Mouse (Mus musculus): ENCODE results near the gene Lzic. TPM values are rescaled to one million over a fixed set of nuclear protein-coding genes. Genes with fewer than 3 reads are reported as not detected.

The Lzic gene
- total and polyA plus RNA-seq, 3 experiments, result 25.0 to 26.2 TPM; not detected in 1

DNA sequence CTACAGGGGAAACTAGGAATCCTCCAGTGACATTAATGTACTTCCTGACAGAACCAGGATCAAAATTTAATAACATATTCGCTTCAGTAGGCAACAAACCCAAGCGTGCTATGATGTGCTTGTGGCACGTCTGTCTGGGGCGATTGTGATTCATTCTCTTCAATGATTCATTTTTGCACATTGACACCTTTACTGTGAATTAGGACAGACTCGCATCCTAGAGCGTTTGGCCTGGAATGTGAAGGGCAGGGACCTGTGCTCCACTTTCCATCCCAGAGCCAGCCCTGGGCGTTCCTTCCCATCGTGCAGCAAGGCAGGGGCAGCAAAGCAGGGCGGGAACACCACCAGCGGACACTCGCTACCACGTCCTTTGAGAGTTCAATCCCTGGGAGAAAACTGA, 57.4 kb downstream of the Lzic start:
- TF ChIP-seq BHLHE40 (IDR thresholded peaks at IDR 0.05; ENCODE audit: borderline replicate concordance, low read depth, low read length) (no peak), USF1 (IDR thresholded peaks at IDR 0.05; ENCODE audit: low read depth, low read length) (no peak), EP300 (IDR thresholded peaks at IDR 0.05; ENCODE audit: low read depth in 1 of 2, low read length in 2 of 2) (no peak), CHD1 (IDR thresholded peaks at IDR 0.05; ENCODE audit: low read depth, low read length) (no peak), NELFE (IDR thresholded peaks at IDR 0.05; ENCODE audit: low read depth, low read length) (no peak), MYB (IDR thresholded peaks at IDR 0.05; ENCODE audit: low read depth, low read length) (no peak), HCFC1 (IDR thresholded peaks at IDR 0.05; ENCODE audit: low read depth, low read length) (no peak), POLR2AphosphoS5 (IDR thresholded peaks at IDR 0.05; ENCODE audit: borderline replicate concordance, low read depth, low read length) (no peak), MAX (IDR thresholded peaks at IDR 0.05; ENCODE audit: low read length) (no peak), TCF12 (IDR thresholded peaks at IDR 0.05; ENCODE audit: low read depth, low read length) (no peak), RCOR1 (IDR thresholded peaks at IDR 0.05; ENCODE audit: low read depth, low read length) (no peak), JUND (IDR thresholded peaks at IDR 0.05; ENCODE audit: low read depth, low read length) (no peak), ELF1 (IDR thresholded peaks at IDR 0.05; ENCODE audit: low read depth, low read length) (no peak), ETS1 (IDR thresholded peaks at IDR 0.05; ENCODE audit: low read depth, low read length) (no peak), MYC (IDR thresholded peaks at IDR 0.05; ENCODE audit: low read depth, low read length) (no peak), CTCF (IDR thresholded peaks at IDR 0.05 in 2 of 3, conservative IDR thresholded peaks at IDR 0.05 in 1 of 3; ENCODE audit: control insufficient read depth in 1 of 3, insufficient read depth in 1 of 3, low read depth in 2 of 3, low read length in 3 of 3, poor library complexity in 1 of 3, severe bottlenecking in 1 of 3) (no peak), POLR2AphosphoS2 (IDR thresholded peaks at IDR 0.05; ENCODE audit: low read length) (no peak), ZC3H11A (IDR thresholded peaks at IDR 0.05; ENCODE audit: low read depth, low read length) (no peak), TBP (IDR thresholded peaks at IDR 0.05; ENCODE audit: low read depth, low read length) (no peak), MAFK (IDR thresholded peaks at IDR 0.05; ENCODE audit: borderline replicate concordance, low read depth, low read length) (no peak)
- no peak for DNase-seq (ENCODE audit: low read depth, low spot score)
- Histone ChIP-seq H3K4me3 (ENCODE audit: control insufficient read depth in 1 of 2, insufficient read depth in 1 of 2, low read depth in 2 of 2, low read length in 2 of 2) (no peak overlapping the region), H3K79me2 (ENCODE audit: control insufficient read depth, insufficient read depth, low read length, poor library complexity) (no peaks in the 10 kb centered on the region), H3K9ac (ENCODE audit: control insufficient read depth, low read depth, low read length, poor library complexity, severe bottlenecking) (no peak overlapping the region), H3K27ac (ENCODE audit: control insufficient read depth, low read depth, low read length) (no peak overlapping the region), H3K4me1 (ENCODE audit: control insufficient read depth in 1 of 2, insufficient read depth in 2 of 2, low read length in 2 of 2) (no peaks in the 10 kb centered on the region), H3K36me3 (ENCODE audit: control insufficient read depth in 1 of 2, insufficient read depth in 2 of 2, low read length in 2 of 2) (no peaks in the 10 kb centered on the region), H3K9me3 (replicated peaks; ENCODE audit: insufficient read depth, low read length) (no peaks in the 10 kb centered on the region), H3K27me3 (ENCODE audit: control insufficient read depth in 1 of 2, insufficient read depth in 2 of 2, low read length in 2 of 2) (no peaks in the 10 kb centered on the region)

GRCm38 (mm10) chr4:149542927-149543553, 58.0 kb downstream of the Lzic start:
- Histone ChIP-seq H3K27me3 (ENCODE audit: control insufficient read depth in 1 of 2, insufficient read depth in 2 of 2, low read length in 2 of 2) (no peaks in the 10 kb centered on the region), H3K4me3 (ENCODE audit: control insufficient read depth in 1 of 2, insufficient read depth in 1 of 2, low read depth in 2 of 2, low read length in 2 of 2) (no peak overlapping the region), H3K9me3 (replicated peaks; ENCODE audit: insufficient read depth, low read length) (no peaks in the 10 kb centered on the region), H3K79me2 (ENCODE audit: control insufficient read depth, insufficient read depth, low read length, poor library complexity) (no peaks in the 10 kb centered on the region), H3K36me3 (ENCODE audit: control insufficient read depth in 1 of 2, insufficient read depth in 2 of 2, low read length in 2 of 2) (no peaks in the 10 kb centered on the region), H3K27ac (ENCODE audit: control insufficient read depth, low read depth, low read length) (no peak overlapping the region), H3K4me1 (ENCODE audit: control insufficient read depth in 1 of 2, insufficient read depth in 2 of 2, low read length in 2 of 2) (no peaks in the 10 kb centered on the region), H3K9ac (ENCODE audit: control insufficient read depth, low read depth, low read length, poor library complexity, severe bottlenecking) (no peak overlapping the region)
- DNase-seq (ENCODE audit: low read depth, low spot score), result peak; percentile 86
- TF ChIP-seq ZC3H11A (IDR thresholded peaks at IDR 0.05; ENCODE audit: low read depth, low read length) (peak; percentile 93), SMC3 (IDR thresholded peaks at IDR 0.05; ENCODE audit: low read depth, low read length) (peak; percentile 92), CTCF (IDR thresholded peaks at IDR 0.05 in 2 of 3, conservative IDR thresholded peaks at IDR 0.05 in 1 of 3; ENCODE audit: control insufficient read depth in 1 of 3, insufficient read depth in 1 of 3, low read depth in 2 of 3, low read length in 3 of 3, poor library complexity in 1 of 3, severe bottlenecking in 1 of 3) (peak; percentile 92 to 100 (median 98)), TBP (IDR thresholded peaks at IDR 0.05; ENCODE audit: low read depth, low read length) (no peak), GATA1 (IDR thresholded peaks at IDR 0.05; ENCODE audit: low read depth, low read length) (0 out of 2 replicates have a peak, but pooled peaks have one; percentile 21), SIN3A (IDR thresholded peaks at IDR 0.05; ENCODE audit: low read length) (peak; percentile 38; the same call in 1 of the 2 replicates)
